1 mouse cellular context compared by ENCODE assay signal in the genomic region with DNA sequence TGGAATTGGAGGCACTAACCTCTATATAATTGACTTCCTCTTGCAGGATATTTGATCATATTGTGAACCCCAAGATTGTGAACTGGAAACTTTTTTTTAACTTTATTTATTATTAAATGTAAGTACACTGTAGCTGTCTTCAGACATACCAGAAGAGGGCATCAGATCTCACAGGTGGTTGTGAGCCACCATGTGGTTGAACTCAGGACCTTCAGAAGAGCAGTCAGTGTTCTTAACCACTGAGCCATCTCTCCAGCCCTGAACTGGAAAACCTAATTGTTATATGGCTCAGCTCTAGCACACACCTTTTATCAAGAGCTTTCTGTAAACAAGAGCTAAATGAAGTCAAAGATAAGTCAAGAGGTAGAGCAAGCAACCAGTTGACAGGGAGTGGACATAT.
TF ChIP-seq lines count a peak whose summit lies in the region.

No protein-coding gene starts in this region.

TF ChIP-seq in CH12.LX, 34 proteins besides CTCF, POLR2A, EP300 and RAD21:
- no peak for TF ChIP-seq JUN (IDR thresholded peaks at IDR 0.05; ENCODE audit: insufficient read depth, low read depth, low read length)
- TF ChIP-seq SMC3 (IDR thresholded peaks at IDR 0.05; ENCODE audit: low read depth, low read length): peak; percentile 81
- TF ChIP-seq UBTF (IDR thresholded peaks at IDR 0.05; ENCODE audit: low read depth, low read length): no peak
- no peak for TF ChIP-seq MAFK (IDR thresholded peaks at IDR 0.05; ENCODE audit: insufficient replicate concordance, low read length)
- TF ChIP-seq JUND (conservative IDR thresholded peaks at IDR 0.05; ENCODE audit: low read depth, low read length): no peak
- TF ChIP-seq TBP (conservative IDR thresholded peaks at IDR 0.05; ENCODE audit: low read depth, low read length): peak; percentile 51; the same call in 1 of the 2 replicates
- no peak for TF ChIP-seq BHLHE40 (IDR thresholded peaks at IDR 0.05; ENCODE audit: low read depth, low read length)
- TF ChIP-seq USF2 (conservative IDR thresholded peaks at IDR 0.05; ENCODE audit: low read depth, low read length): no peak
- no peak for TF ChIP-seq MXI1 (IDR thresholded peaks at IDR 0.05; ENCODE audit: low read depth, low read length)
- no peak for TF ChIP-seq GABPA (IDR thresholded peaks at IDR 0.05; ENCODE audit: insufficient replicate concordance, low read depth, low read length)
- TF ChIP-seq PAX5 (IDR thresholded peaks at IDR 0.05; ENCODE audit: low read length): no peak
- TF ChIP-seq RCOR1 (conservative IDR thresholded peaks at IDR 0.05; ENCODE audit: low read depth, low read length): no peak
- no peak for TF ChIP-seq CHD1 (IDR thresholded peaks at IDR 0.05; ENCODE audit: low read depth, low read length)
- no peak for TF ChIP-seq ZMIZ1 (IDR thresholded peaks at IDR 0.05; ENCODE audit: low read depth, low read length)
- TF ChIP-seq ZNF384 (IDR thresholded peaks at IDR 0.05; ENCODE audit: low read depth, low read length): peak; percentile 61
- TF ChIP-seq MAX (IDR thresholded peaks at IDR 0.05; ENCODE audit: low read length): peak; percentile 57
- no peak for TF ChIP-seq TCF12 (IDR thresholded peaks at IDR 0.05; ENCODE audit: low read depth, low read length)
- TF ChIP-seq ETS1 (conservative IDR thresholded peaks at IDR 0.05; ENCODE audit: low read depth, low read length): no peak
- peak; percentile 37; the same call in 1 of the 2 replicates for TF ChIP-seq SIN3A (IDR thresholded peaks at IDR 0.05; ENCODE audit: low read length)
- no peak for TF ChIP-seq POLR2AphosphoS2 (IDR thresholded peaks at IDR 0.05; ENCODE audit: low read depth, low read length)
- peak; percentile 86 for TF ChIP-seq MYC (IDR thresholded peaks at IDR 0.05; ENCODE audit: low read depth, low read length)
- TF ChIP-seq NELFE (IDR thresholded peaks at IDR 0.05; ENCODE audit: low read depth, low read length): peak; percentile 45; the same call in 1 of the 2 replicates
- peak; percentile 42; the same call in 1 of the 2 replicates for TF ChIP-seq ZC3H11A (IDR thresholded peaks at IDR 0.05; ENCODE audit: low read depth, low read length)
- TF ChIP-seq ZKSCAN1 (IDR thresholded peaks at IDR 0.05; ENCODE audit: borderline replicate concordance, low read depth, low read length): no peak
- TF ChIP-seq USF1 (IDR thresholded peaks at IDR 0.05; ENCODE audit: low read depth, low read length): no peak
TF ChIP-seq in CH12.LX: peak in this region for 8.
